Mouse (Mus musculus): ENCODE measurements at regions not wholly inside any gene's neighbourhood (a gene's known extent, or its start where the extent isn't known, plus 50 kb on each side); places are given as distances from the start of the nearest gene placed in this dataset.
"Not testable (repeated sequence)": the region's sequence is repeated elsewhere in the genome, so short reads cannot be mapped to it uniquely, and the experiment has no call there.

- no peaks in the 10 kb centered on the region for H3K4me1 ChIP-seq (ENCODE audit: control insufficient read depth, insufficient read depth, low read length)
- no peaks in the 10 kb centered on the region for H3K36me3 ChIP-seq (ENCODE audit: control insufficient read depth, insufficient read depth, low read length, poor library complexity, severe bottlenecking)
- H3K9ac ChIP-seq (ENCODE audit: low read depth, poor library complexity, severe bottlenecking): no peak overlapping the region
- TF ChIP-seq CTCF (IDR thresholded peaks at IDR 0.05; ENCODE audit: low read depth, low read length) (no peak), POLR2A (IDR thresholded peaks at IDR 0.05; ENCODE audit: insufficient read depth, low read length) (no peak), EP300 (IDR thresholded peaks at IDR 0.05; ENCODE audit: insufficient read depth, low read depth, low read length) (no peak)
- no peaks in the 10 kb centered on the region for H3K27me3 ChIP-seq (ENCODE audit: control insufficient read depth, insufficient read depth, low read length, poor library complexity, severe bottlenecking)
- H3K9me3 ChIP-seq (replicated peaks; ENCODE audit: control insufficient read depth, insufficient read depth, low read length, poor library complexity, severe bottlenecking): no peaks in the 10 kb centered on the region
- no peak overlapping the region for H3K4me3 ChIP-seq (ENCODE audit: low read depth, low read length)
- H3K27ac ChIP-seq (ENCODE audit: insufficient read depth, low read length): no peak overlapping the region
Observed at GRCm38 (mm10) chr9:5496837-5497236, 151.6 kb downstream of the Casp12 start.

- H3K27ac ChIP-seq (ENCODE audit: insufficient read depth, low read length): no peak overlapping the region
- H3K4me3 ChIP-seq (ENCODE audit: low read depth, low read length): no peak overlapping the region
- H3K4me1 ChIP-seq (ENCODE audit: control insufficient read depth, insufficient read depth, low read length): no peaks in the 10 kb centered on the region
- no peaks in the 10 kb centered on the region for H3K9me3 ChIP-seq (replicated peaks; ENCODE audit: control insufficient read depth, insufficient read depth, low read length, poor library complexity, severe bottlenecking)
- no peak for TF ChIP-seq POLR2A (IDR thresholded peaks at IDR 0.05; ENCODE audit: insufficient read depth, low read length)
- TF ChIP-seq CTCF (IDR thresholded peaks at IDR 0.05; ENCODE audit: low read depth, low read length): peak; percentile 32
- TF ChIP-seq EP300 (IDR thresholded peaks at IDR 0.05; ENCODE audit: insufficient read depth, low read depth, low read length): no peak
- H3K27me3 ChIP-seq (ENCODE audit: control insufficient read depth, insufficient read depth, low read length, poor library complexity, severe bottlenecking): no peaks in the 10 kb centered on the region
- no peaks in the 10 kb centered on the region for H3K36me3 ChIP-seq (ENCODE audit: control insufficient read depth, insufficient read depth, low read length, poor library complexity, severe bottlenecking)
- H3K9ac ChIP-seq (ENCODE audit: low read depth, poor library complexity, severe bottlenecking): no peak overlapping the region
Observed at GRCm38 (mm10) chr9:5498306-5498705, 153.1 kb downstream of the Casp12 start.

- Histone ChIP-seq H3K4me1 (ENCODE audit: control insufficient read depth, insufficient read depth, low read length) (no peaks in the 10 kb centered on the region), H3K9me3 (replicated peaks; ENCODE audit: control insufficient read depth, insufficient read depth, low read length, poor library complexity, severe bottlenecking) (peaks cover 6% of the 10 kb centered on the region; the same call in 1 of the 2 replicates), H3K9ac (ENCODE audit: low read depth, poor library complexity, severe bottlenecking) (no peak overlapping the region), H3K27ac (ENCODE audit: insufficient read depth, low read length) (no peak overlapping the region), H3K27me3 (ENCODE audit: control insufficient read depth, insufficient read depth, low read length, poor library complexity, severe bottlenecking) (no peaks in the 10 kb centered on the region), H3K4me3 (ENCODE audit: low read depth, low read length) (no peak overlapping the region), H3K36me3 (ENCODE audit: control insufficient read depth, insufficient read depth, low read length, poor library complexity, severe bottlenecking) (no peaks in the 10 kb centered on the region)
- no peak for TF ChIP-seq EP300 (IDR thresholded peaks at IDR 0.05; ENCODE audit: insufficient read depth, low read depth, low read length)
- no peak for TF ChIP-seq POLR2A (IDR thresholded peaks at IDR 0.05; ENCODE audit: insufficient read depth, low read length)
Observed at GRCm38 (mm10) chr9:5525762-5526360, 180.6 kb downstream of the Casp12 start.

GRCm38 (mm10) chr9:5542604-5543003, 197.4 kb downstream of the Casp12 start:
- H3K4me3 ChIP-seq (ENCODE audit: low read depth, low read length): no peak overlapping the region
- no peak overlapping the region for H3K9ac ChIP-seq (ENCODE audit: low read depth, poor library complexity, severe bottlenecking)
- no peaks in the 10 kb centered on the region for H3K9me3 ChIP-seq (replicated peaks; ENCODE audit: control insufficient read depth, insufficient read depth, low read length, poor library complexity, severe bottlenecking)
- no peaks in the 10 kb centered on the region for H3K36me3 ChIP-seq (ENCODE audit: control insufficient read depth, insufficient read depth, low read length, poor library complexity, severe bottlenecking)
- TF ChIP-seq EP300 (IDR thresholded peaks at IDR 0.05; ENCODE audit: insufficient read depth, low read depth, low read length) (no peak), POLR2A (IDR thresholded peaks at IDR 0.05; ENCODE audit: insufficient read depth, low read length) (no peak), CTCF (IDR thresholded peaks at IDR 0.05; ENCODE audit: low read depth, low read length) (no peak)
- H3K27me3 ChIP-seq (ENCODE audit: control insufficient read depth, insufficient read depth, low read length, poor library complexity, severe bottlenecking): no peaks in the 10 kb centered on the region
- H3K27ac ChIP-seq (ENCODE audit: insufficient read depth, low read length): no peak overlapping the region
- no peaks in the 10 kb centered on the region for H3K4me1 ChIP-seq (ENCODE audit: control insufficient read depth, insufficient read depth, low read length)

- H3K4me1 ChIP-seq (ENCODE audit: control insufficient read depth, insufficient read depth, low read length): no peaks in the 10 kb centered on the region
- H3K4me3 ChIP-seq (ENCODE audit: low read depth, low read length): no peak overlapping the region
- no peaks in the 10 kb centered on the region for H3K9me3 ChIP-seq (replicated peaks; ENCODE audit: control insufficient read depth, insufficient read depth, low read length, poor library complexity, severe bottlenecking)
- H3K9ac ChIP-seq (ENCODE audit: low read depth, poor library complexity, severe bottlenecking): no peak overlapping the region
- H3K27ac ChIP-seq (ENCODE audit: insufficient read depth, low read length): no peak overlapping the region
- H3K27me3 ChIP-seq (ENCODE audit: control insufficient read depth, insufficient read depth, low read length, poor library complexity, severe bottlenecking): no peaks in the 10 kb centered on the region
- TF ChIP-seq POLR2A (IDR thresholded peaks at IDR 0.05; ENCODE audit: insufficient read depth, low read length) (no peak), EP300 (IDR thresholded peaks at IDR 0.05; ENCODE audit: insufficient read depth, low read depth, low read length) (no peak), CTCF (IDR thresholded peaks at IDR 0.05; ENCODE audit: low read depth, low read length) (no peak)
- no peaks in the 10 kb centered on the region for H3K36me3 ChIP-seq (ENCODE audit: control insufficient read depth, insufficient read depth, low read length, poor library complexity, severe bottlenecking)
Observed at GRCm38 (mm10) chr9:5575072-5575471, 229.8 kb downstream of the Casp12 start.

- not testable (repeated sequence) for H3K36me3 ChIP-seq (ENCODE audit: control insufficient read depth, insufficient read depth, low read length, poor library complexity, severe bottlenecking); H3K9ac ChIP-seq (ENCODE audit: low read depth, poor library complexity, severe bottlenecking); H3K9me3 ChIP-seq (replicated peaks; ENCODE audit: control insufficient read depth, insufficient read depth, low read length, poor library complexity, severe bottlenecking); H3K4me3 ChIP-seq (ENCODE audit: low read depth, low read length); H3K4me1 ChIP-seq (ENCODE audit: control insufficient read depth, insufficient read depth, low read length); H3K27ac ChIP-seq (ENCODE audit: insufficient read depth, low read length); H3K27me3 ChIP-seq (ENCODE audit: control insufficient read depth, insufficient read depth, low read length, poor library complexity, severe bottlenecking)
Observed at GRCm38 (mm10) chr9:5578168-5578567, 232.9 kb downstream of the Casp12 start.
